Mouse (Mus musculus) lung, postnatal 36 days (tissue): ENCODE measurements at regions not wholly inside any gene's neighbourhood (a gene's known extent, or its start where the extent isn't known, plus 50 kb on each side); places are given as distances from the start of the nearest gene placed in this dataset.

Experiments used
- DNase-seq: peaks from one replicate; pipeline ENCODE4 v3.0.0; 2022; ENCODE audit warnings: mixed read lengths

- DNase-seq: no peak
These were observed 298.9 kb downstream of the Bcor start for GRCm38 (mm10) chrX:11861119-11861708.

GRCm38 (mm10) chrX:11861892-11862291 lies 298.3 kb downstream of the Bcor start:
- no peak for DNase-seq

GRCm38 (mm10) chrX:11863106-11863505 lies 297.0 kb downstream of the Bcor start:
- no peak for DNase-seq

GRCm38 (mm10) chrX:11873913-11874312 lies 286.2 kb downstream of the Bcor start:
- no peak for DNase-seq

GRCm38 (mm10) chrX:11876636-11877035 lies 283.5 kb downstream of the Bcor start:
- DNase-seq: no peak

GRCm38 (mm10) chrX:11878028-11878427 lies 282.1 kb downstream of the Bcor start:
- DNase-seq: no peak

GRCm38 (mm10) chrX:11880972-11881371 lies 279.2 kb downstream of the Bcor start:
- DNase-seq: peak; percentile 39

GRCm38 (mm10) chrX:11883738-11884716 lies 276.1 kb downstream of the Bcor start:
- DNase-seq: peak; percentile 14

- no peak for DNase-seq
These were observed 267.8 kb downstream of the Bcor start for GRCm38 (mm10) chrX:11892396-11892795.

GRCm38 (mm10) chrX:11893606-11894279 lies 266.4 kb downstream of the Bcor start:
- DNase-seq: peak; percentile 11

- no peak for DNase-seq
These were observed 265.9 kb downstream of the Bcor start for GRCm38 (mm10) chrX:11894280-11894662.

- peak; percentile 50 for DNase-seq
These were observed 264.8 kb downstream of the Bcor start for GRCm38 (mm10) chrX:11895396-11895795.

- DNase-seq: no peak
These were observed 261.9 kb downstream of the Bcor start for GRCm38 (mm10) chrX:11898280-11898679.

GRCm38 (mm10) chrX:11899051-11899450 lies 261.1 kb downstream of the Bcor start:
- peak; percentile 34 for DNase-seq

- DNase-seq: no peak
These were observed 260.2 kb downstream of the Bcor start for GRCm38 (mm10) chrX:11899914-11900313.

- DNase-seq: no peak
These were observed 258.4 kb downstream of the Bcor start for GRCm38 (mm10) chrX:11901791-11902190.

- DNase-seq: no peak
These were observed 256.9 kb downstream of the Bcor start for GRCm38 (mm10) chrX:11903116-11903700.

- DNase-seq: no peak
These were observed 254.9 kb downstream of the Bcor start for GRCm38 (mm10) chrX:11905231-11905630.

- peak; percentile 19 for DNase-seq
These were observed 253.0 kb downstream of the Bcor start for GRCm38 (mm10) chrX:11907167-11907566.

GRCm38 (mm10) chrX:11915984-11916383 lies 244.2 kb downstream of the Bcor start:
- DNase-seq: no peak

GRCm38 (mm10) chrX:11920231-11920630 lies 239.9 kb downstream of the Bcor start:
- peak; percentile 58 for DNase-seq

GRCm38 (mm10) chrX:11924639-11925302 lies 235.4 kb downstream of the Bcor start:
- no peak for DNase-seq
